Mouse (Mus musculus) E14TG2a.4 (cell line): Measurements from ENCODE around the gene Myo5c.

Experiments used
- CTCF ChIP-seq: conservative IDR thresholded peaks from 2 replicates; pipeline ENCODE4 v1.5.1; 2014; ENCODE audit warnings: low read length
- POU5F1 ChIP-seq: IDR thresholded peaks from 2 replicates; pipeline ENCODE4 v1.6.1; 2014; ENCODE audit warnings: low read length, borderline replicate concordance

GRCm38 (mm10) chr9:75221420-75222287 is 10.2 kb upstream of the Myo5c start:
- TF ChIP-seq CTCF, result no peak
- no peak for TF ChIP-seq POU5F1
